Mouse (Mus musculus): ENCODE measurements around the gene Ccdc93. TPM values are rescaled to one million over a fixed set of nuclear protein-coding genes. Genes with fewer than 3 reads are reported as not detected.

Gene Ccdc93
- polyA plus RNA-seq, 1 experiment from 2014 or later: 12.1 TPM

GRCm38 (mm10) chr1:121546844-121547243 lies 116.0 kb downstream of the Ccdc93 start:
- H3K4me1 ChIP-seq: peaks cover 4% of the 10 kb centered on the region; the same call in 1 of the 2 replicates
- H3K27me3 ChIP-seq (ENCODE audit: low read depth, poor library complexity, severe bottlenecking): no peaks in the 10 kb centered on the region
- no peak overlapping the region for H3K27ac ChIP-seq
- H3K9me3 ChIP-seq (replicated peaks): no peaks in the 10 kb centered on the region
- WGBS: 75% methylated on average over 2 of the region's 2 CpGs
- no peak overlapping the region for H3K4me3 ChIP-seq
- H3K36me3 ChIP-seq: peaks cover 24% of the 10 kb centered on the region
- DNase-seq (ENCODE audit: low spot score): no peak

GRCm38 (mm10) chr1:121548667-121549066 lies 117.8 kb downstream of the Ccdc93 start:
- H3K9me3 ChIP-seq (replicated peaks): no peaks in the 10 kb centered on the region
- H3K36me3 ChIP-seq: peaks cover 42% of the 10 kb centered on the region
- no peak overlapping the region for H3K4me3 ChIP-seq
- H3K4me1 ChIP-seq: no peaks in the 10 kb centered on the region
- 94% methylated on average over 4 of the region's 4 CpGs for WGBS
- no peaks in the 10 kb centered on the region for H3K27me3 ChIP-seq (ENCODE audit: low read depth, poor library complexity, severe bottlenecking)
- DNase-seq (ENCODE audit: low spot score): no peak
- no peak overlapping the region for H3K27ac ChIP-seq

GRCm38 (mm10) chr1:121549456-121549855 lies 118.6 kb downstream of the Ccdc93 start:
- Histone ChIP-seq H3K4me1 (no peaks in the 10 kb centered on the region), H3K4me3 (no peak overlapping the region), H3K36me3 (peaks cover 49% of the 10 kb centered on the region), H3K27me3 (ENCODE audit: low read depth, poor library complexity, severe bottlenecking) (no peaks in the 10 kb centered on the region), H3K9me3 (replicated peaks) (no peaks in the 10 kb centered on the region), H3K27ac (no peak overlapping the region)
- DNase-seq (ENCODE audit: low spot score): no peak
- 81% methylated on average over 4 of the region's 4 CpGs for WGBS

- no peaks in the 10 kb centered on the region for H3K27me3 ChIP-seq (ENCODE audit: low read depth, poor library complexity, severe bottlenecking)
- H3K9me3 ChIP-seq (replicated peaks): no peaks in the 10 kb centered on the region
- no peak for DNase-seq (ENCODE audit: low spot score)
- H3K27ac ChIP-seq: no peak overlapping the region
- peaks cover 64% of the 10 kb centered on the region for H3K36me3 ChIP-seq
- WGBS: 90% methylated on average over 16 of the region's 16 CpGs
- H3K4me3 ChIP-seq: no peak overlapping the region
- no peaks in the 10 kb centered on the region for H3K4me1 ChIP-seq
These were observed 120.1 kb downstream of the Ccdc93 start for GRCm38 (mm10) chr1:121550801-121551456.

GRCm38 (mm10) chr1:121551457-121551835 lies 120.6 kb downstream of the Ccdc93 start:
- H3K9me3 ChIP-seq (replicated peaks): no peaks in the 10 kb centered on the region
- H3K27me3 ChIP-seq (ENCODE audit: low read depth, poor library complexity, severe bottlenecking): no peaks in the 10 kb centered on the region
- peaks cover 69% of the 10 kb centered on the region for H3K36me3 ChIP-seq
- H3K27ac ChIP-seq: no peak overlapping the region
- no peaks in the 10 kb centered on the region for H3K4me1 ChIP-seq
- H3K4me3 ChIP-seq: no peak overlapping the region
- WGBS: 91% methylated on average over 7 of the region's 7 CpGs
- DNase-seq (ENCODE audit: low spot score): no peak

Other genes with a start within 250 kb of the Ccdc93 start
- 18.1 and 18.5 TPM in 2 replicates for gene Insig2, start 98.5 kb upstream of the Ccdc93 start, polyA plus RNA-seq (2016; fragmentation: Nextera tagmentation; extraction: Ambion mirVana)
- 0.43 and 0.51 TPM in 2 replicates for gene Htr5b, start 97.4 kb downstream of the Ccdc93 start, polyA plus RNA-seq (2016; fragmentation: Nextera tagmentation; extraction: Ambion mirVana)
- gene Ddx18, start 136.9 kb downstream of the Ccdc93 start, polyA plus RNA-seq (2016; fragmentation: Nextera tagmentation; extraction: Ambion mirVana): 75.5 and 89.8 TPM in 2 replicates